Mouse (Mus musculus) MEL (cell line): Measurements from ENCODE around the gene Gm10057. TPM values are rescaled to one million over a fixed set of nuclear protein-coding genes. Genes with fewer than 3 reads are reported as not detected.
"Not testable (repeated sequence)": the region's sequence is repeated elsewhere in the genome, so short reads cannot be mapped to it uniquely, and the experiment has no call there.

ENCODE experiments used
- DNase-seq: peaks from one replicate; pipeline ENCODE4 v3.0.0; 2011; ENCODE audit warnings: low read depth, low spot score
- H3K27ac ChIP-seq: 2 replicates; pipeline ENCODE4 v1.5.1; 2012; ENCODE audit warnings: low read depth, mild to moderate bottlenecking, control low read depth, low read length, moderate library complexity; ENCODE audit not compliant: control insufficient read depth
- H3K27me3 ChIP-seq, 2 experiments: fragments of 150-350 bp in 1 of 2; sonication (generic) in 1 of 2; 2 replicates each; pipeline ENCODE4 v1.6.1; 2012; ENCODE audit warnings: low read length in 2 of 2, mild to moderate bottlenecking in 2 of 2, improper control_type of control experiment in 1 of 2, moderate library complexity in 1 of 2; ENCODE audit not compliant: insufficient read depth in 2 of 2, control insufficient read depth in 1 of 2
- H3K36me3 ChIP-seq, 2 experiments: 2 replicates each; pipeline ENCODE4 v1.6.1; 2012 to 2014; ENCODE audit warnings: low read length in 2 of 2, improper control_type of control experiment in 1 of 2, inconsistent platforms in 1 of 2, mild to moderate bottlenecking in 1 of 2; ENCODE audit not compliant: insufficient read depth in 2 of 2, control insufficient read depth in 1 of 2
- H3K4me1 ChIP-seq, 2 experiments: fragments of 150-350 bp in 1 of 2; sonication (generic) in 1 of 2; 2 replicates each; pipeline ENCODE4 v1.6.1; 2012; ENCODE audit warnings: low read length in 2 of 2, improper control_type of control experiment in 1 of 2, mild to moderate bottlenecking in 1 of 2; ENCODE audit not compliant: insufficient read depth in 2 of 2, control insufficient read depth in 1 of 2
- H3K4me3 ChIP-seq, 2 experiments: fragments of 150-350 bp in 1 of 2; sonication (generic) in 1 of 2; 2 replicates each; pipeline ENCODE4 v1.5.1; 2012; ENCODE audit warnings: low read depth in 2 of 2, low read length in 2 of 2, mild to moderate bottlenecking in 2 of 2, moderate library complexity in 2 of 2, control low read depth in 1 of 2, improper control_type of control experiment in 1 of 2; ENCODE audit not compliant: control insufficient read depth in 1 of 2, insufficient read depth in 1 of 2
- H3K79me2 ChIP-seq: 2 replicates; pipeline ENCODE4 v1.6.1; 2012; ENCODE audit warnings: mild to moderate bottlenecking, low read length, moderate library complexity; ENCODE audit not compliant: control insufficient read depth, poor library complexity, insufficient read depth
- H3K9ac ChIP-seq: 2 replicates; pipeline ENCODE4 v1.6.1; 2012; ENCODE audit warnings: low read depth, mild to moderate bottlenecking, control low read depth, low read length, moderate library complexity; ENCODE audit not compliant: control insufficient read depth, poor library complexity, severe bottlenecking
- H3K9me3 ChIP-seq: fragments of 150-350 bp; sonication (generic); replicated peaks from 2 replicates; pipeline ENCODE4 v1.6.1; 2012; ENCODE audit warnings: mild to moderate bottlenecking, low read length, improper control_type of control experiment, moderate library complexity; ENCODE audit not compliant: insufficient read depth
- polyA plus RNA-seq, 2 experiments: library from polyadenylated mRNA; stranded (reverse) in 1 of 2; unstranded in 1 of 2; fragments of >175 nt in 1 of 2; fragments of >200 nt in 1 of 2; gene quantifications; 2 replicates each; pipeline versions ENCODE4 v1.2.1 to v1.2.4; 2012; ENCODE audit warnings: low replicate concordance in 2 of 2, low read depth in 1 of 2; ENCODE audit not compliant: insufficient read length in 2 of 2, insufficient read depth in 1 of 2, missing spikeins in 1 of 2
- total RNA-seq: library from RNA; depleted of rRNA; stranded (reverse); fragments of 300-350 nt; gene quantifications from 2 replicates; pipeline ENCODE4 v1.2.3, GENCODE M21; 2012; rRNA removed

Gm10057 gene
- total RNA-seq (not detected in 2 replicates), polyA plus RNA-seq (not detected)

- H3K27me3 ChIP-seq, H3K4me1 ChIP-seq, DNase-seq, H3K79me2 ChIP-seq, H3K27ac ChIP-seq, H3K36me3 ChIP-seq, H3K9ac ChIP-seq, H3K4me3 ChIP-seq, H3K9me3 ChIP-seq: not testable (repeated sequence)
Measured at GRCm38 (mm10) chrX:154054939-154055338, at the start of gene Gm10057. Gene Gm10057, minus strand, starts transcription at chrX:154055039.

GRCm38 (mm10) chrX:154033727-154034126 is 21.1 kb downstream of the Gm10057 start, which contains the start of gene 4921511M17Rik:
Gene 4921511M17Rik, minus strand, starts transcription at chrX:154033827.
- not testable (repeated sequence) for H3K4me3 ChIP-seq, H3K4me1 ChIP-seq, H3K9ac ChIP-seq, H3K27me3 ChIP-seq, H3K36me3 ChIP-seq, H3K27ac ChIP-seq, H3K79me2 ChIP-seq, DNase-seq, H3K9me3 ChIP-seq

- H3K4me1 ChIP-seq, H3K79me2 ChIP-seq, H3K36me3 ChIP-seq, DNase-seq, H3K27me3 ChIP-seq, H3K4me3 ChIP-seq, H3K9me3 ChIP-seq, H3K9ac ChIP-seq, H3K27ac ChIP-seq: not testable (repeated sequence)
Measured at GRCm38 (mm10) chrX:154012540-154012939, 42.3 kb downstream of the Gm10057 start, which contains the start of gene Samt1. Gene Samt1, minus strand, starts transcription at chrX:154012640.

Other genes starting within 250 kb of the Gm10057 start
- gene Spin2c, start 222.8 kb downstream of the Gm10057 start, total RNA-seq = not detected in 2 replicates
- gene Spin2c, start 222.8 kb downstream of the Gm10057 start, polyA plus RNA-seq = not detected
- gene Samt1, start 42.4 kb downstream of the Gm10057 start, total RNA-seq = not detected in 2 replicates
- not detected for gene Samt1, start 42.4 kb downstream of the Gm10057 start, polyA plus RNA-seq
- not detected in 2 replicates for gene 4921511M17Rik, start 21.2 kb downstream of the Gm10057 start, total RNA-seq
- gene 4921511M17Rik, start 21.2 kb downstream of the Gm10057 start, polyA plus RNA-seq = not detected
- not detected in 2 replicates for gene Gm15140, start 65.6 kb upstream of the Gm10057 start, total RNA-seq
- not detected for gene Gm15140, start 65.6 kb upstream of the Gm10057 start, polyA plus RNA-seq